Mouse (Mus musculus): Measurements from ENCODE around the gene Pigr.

DNA sequence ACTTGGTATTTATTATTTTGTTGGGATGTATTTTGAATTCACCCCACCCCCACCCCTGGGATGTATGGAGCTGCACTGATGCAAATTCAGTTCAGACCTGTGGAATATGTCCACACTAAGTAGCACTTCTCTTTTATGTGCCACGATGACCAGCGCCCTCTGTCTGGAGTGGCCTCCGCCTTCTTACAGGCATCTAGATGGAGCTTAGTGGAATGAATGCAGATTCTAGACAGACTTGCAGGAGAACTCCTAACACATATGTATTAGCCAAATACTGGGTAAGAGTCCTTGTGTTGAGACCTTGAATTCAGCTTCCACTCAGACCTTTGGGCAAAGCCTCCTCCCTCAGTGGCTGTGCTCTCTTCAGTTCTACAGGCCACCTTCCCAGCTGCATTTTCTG lies 15.6 kb upstream of the Pigr start:
- TF ChIP-seq CTCF (IDR thresholded peaks at IDR 0.05; ENCODE audit: control insufficient read depth, insufficient read depth, insufficient replicate concordance, low read depth, low read length) (no peak), POLR2A (IDR thresholded peaks at IDR 0.05; ENCODE audit: control insufficient read depth, low read depth, low read length) (no peak)
